Mouse (Mus musculus) heart, embryonic 15.5 days (tissue): Measurements from ENCODE around the gene Hps1. TPM values are rescaled to one million over a fixed set of nuclear protein-coding genes. Genes with fewer than 3 reads are reported as not detected.

ENCODE experiments used
- ATAC-seq: fragments of 200-750 bp; cut with Nextera tagmentation; replicated peaks from 2 replicates; pipeline ENCODE4 v1.8.0; 2017; ENCODE audit warnings: low read depth, moderate TSS enrichment; ENCODE audit not compliant: insufficient number of reproducible peaks, insufficient read depth, low FRiP score
- H3K27ac ChIP-seq: fragments of 300-500 bp; sonication (generic); 2 replicates; pipeline ENCODE4 v1.5.1; 2015; ENCODE audit warnings: mild to moderate bottlenecking, inconsistent platforms
- H3K27me3 ChIP-seq: fragments of 300-500 bp; sonication (generic); 2 replicates; pipeline ENCODE4 v1.6.1; 2015; ENCODE audit warnings: inconsistent platforms
- H3K36me3 ChIP-seq: fragments of 300-500 bp; sonication (generic); 2 replicates; pipeline ENCODE4 v1.6.1; 2015; ENCODE audit warnings: mild to moderate bottlenecking, inconsistent platforms
- H3K4me1 ChIP-seq: fragments of 300-500 bp; sonication (generic); replicated peaks from 2 replicates; pipeline ENCODE4 v1.6.1; 2015; ENCODE audit warnings: inconsistent platforms
- H3K4me2 ChIP-seq: fragments of 300-500 bp; sonication (generic); 2 replicates; pipeline ENCODE4 v1.6.1; 2015; ENCODE audit warnings: inconsistent platforms, mild to moderate bottlenecking, moderate library complexity
- H3K4me3 ChIP-seq: fragments of 300-500 bp; sonication (generic); 2 replicates; pipeline ENCODE4 v1.5.1; 2015; ENCODE audit warnings: mild to moderate bottlenecking, inconsistent platforms
- H3K9ac ChIP-seq: fragments of 300-500 bp; sonication (generic); 2 replicates; pipeline ENCODE4 v1.6.1; 2015; ENCODE audit warnings: mild to moderate bottlenecking, inconsistent platforms
- H3K9me3 ChIP-seq: fragments of 300-500 bp; sonication (generic); replicated peaks from 2 replicates; pipeline ENCODE4 v1.6.1; 2016; ENCODE audit warnings: inconsistent platforms
- WGBS: fragments of 180-500 bp; shearing (Covaris S2); methylation state at CpG from one replicate; pipeline ENCODE4 v1.1.7; 2015; ENCODE audit warnings: mixed read lengths; 5-methylcytosine and 5-hydroxymethylcytosine counted together
- polyA plus RNA-seq: library from polyadenylated mRNA; unstranded; fragments of >200 nt; fragmentation: Nextera tagmentation; extraction: Ambion mirVana; gene quantifications from 2 replicates; pipeline ENCODE4 v1.2.1, GENCODE M21; 2015

Hps1 gene
- polyA plus RNA-seq, 1 experiment from 2014 or later, result 4.3 TPM

- H3K9ac ChIP-seq, result no peak overlapping the region
- H3K27ac ChIP-seq, result no peak overlapping the region
- no peaks in the 10 kb centered on the region for H3K27me3 ChIP-seq
- no peak for ATAC-seq
- no peaks in the 10 kb centered on the region for H3K9me3 ChIP-seq
- 61% methylated on average over 7 of the region's 7 CpGs for WGBS
- no peak overlapping the region for H3K4me2 ChIP-seq
- no peaks in the 10 kb centered on the region for H3K4me1 ChIP-seq
- no peaks in the 10 kb centered on the region for H3K36me3 ChIP-seq
- no peak overlapping the region for H3K4me3 ChIP-seq
Observed at GRCm38 (mm10) chr19:42716507-42716906, 63.3 kb downstream of the Hps1 start.

- 79% methylated on average over 9 of the region's 9 CpGs for WGBS
- Histone ChIP-seq H3K9ac (no peak overlapping the region), H3K27me3 (no peaks in the 10 kb centered on the region), H3K4me3 (no peak overlapping the region), H3K9me3 (no peaks in the 10 kb centered on the region), H3K27ac (no peak overlapping the region), H3K4me2 (no peak overlapping the region), H3K4me1 (no peaks in the 10 kb centered on the region), H3K36me3 (no peaks in the 10 kb centered on the region)
- ATAC-seq, result no peak
Observed at GRCm38 (mm10) chr19:42713770-42714169, 66.0 kb downstream of the Hps1 start.

Other genes with a start within 250 kb of the Hps1 start
- gene Loxl4, start 167.2 kb downstream of the Hps1 start, polyA plus RNA-seq, result 0.14 and 0.39 TPM in 2 replicates
- gene Pyroxd2, start 27.2 kb downstream of the Hps1 start, polyA plus RNA-seq, result 4.8 and 5.3 TPM in 2 replicates